Mouse (Mus musculus): ENCODE measurements around the gene Pcyox1. TPM values are rescaled to one million over a fixed set of nuclear protein-coding genes. Genes with fewer than 3 reads are reported as not detected.

Gene Pcyox1
- polyA plus RNA-seq, 1 experiment from 2014 or later = 107 TPM

GRCm38 (mm10) chr6:86378341-86378740, 18.6 kb downstream of the Pcyox1 start:
- H3K4me2 ChIP-seq = no peak overlapping the region
- H3K27ac ChIP-seq (ENCODE audit: low read depth, low read length) = no peak overlapping the region
- H3K9ac ChIP-seq (ENCODE audit: low read length) = no peak overlapping the region
- no peak overlapping the region for H3K4me3 ChIP-seq (ENCODE audit: low read depth, low read length)
- WGBS = 94% methylated on average over 3 of the region's 3 CpGs
- no peaks in the 10 kb centered on the region for H3K27me3 ChIP-seq (ENCODE audit: control insufficient read depth, insufficient read depth, low read length)
- H3K9me3 ChIP-seq (ENCODE audit: control insufficient read depth, low read length) = no peaks in the 10 kb centered on the region
- DNase-seq (ENCODE audit: low spot score, missing footprints) = peak; percentile 59
- H3K36me3 ChIP-seq (ENCODE audit: control insufficient read depth, insufficient read depth, low read length) = peaks cover 19% of the 10 kb centered on the region
- 0 out of 2 replicates have a peak, but pooled peaks cover 1% of the 10 kb centered on the region for H3K4me1 ChIP-seq (ENCODE audit: control insufficient read depth, insufficient read depth, low read length)
- no peak for ATAC-seq (ENCODE audit: low FRiP score)

DNA sequence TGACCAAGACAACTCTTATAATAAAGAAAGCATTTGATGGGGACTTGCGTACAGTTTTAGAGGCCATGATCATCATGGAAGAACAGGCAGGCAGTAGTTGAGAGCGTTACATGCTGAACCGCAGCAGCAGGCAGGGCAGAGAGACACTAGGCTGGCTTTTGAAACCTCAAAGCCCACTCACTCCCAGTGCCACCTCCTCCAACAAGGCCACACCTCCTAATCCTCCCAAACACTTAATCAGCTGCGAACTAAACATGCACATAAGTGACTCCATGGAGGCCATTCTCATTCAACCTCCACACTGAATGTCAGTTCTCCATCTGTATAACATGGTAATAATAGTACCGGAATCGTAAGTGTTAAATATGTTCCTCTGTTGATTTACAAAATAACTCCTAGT, 23.4 kb downstream of the Pcyox1 start:
- Histone ChIP-seq H3K36me3 (ENCODE audit: control insufficient read depth, insufficient read depth, low read length) (peaks cover 16% of the 10 kb centered on the region), H3K4me2 (no peak overlapping the region), H3K9me3 (ENCODE audit: control insufficient read depth, low read length) (no peaks in the 10 kb centered on the region), H3K4me3 (ENCODE audit: low read depth, low read length) (no peak overlapping the region), H3K27me3 (ENCODE audit: control insufficient read depth, insufficient read depth, low read length) (no peaks in the 10 kb centered on the region), H3K9ac (ENCODE audit: low read length) (no peak overlapping the region), H3K4me1 (ENCODE audit: control insufficient read depth, insufficient read depth, low read length) (peaks cover 19% of the 10 kb centered on the region), H3K27ac (ENCODE audit: low read depth, low read length) (no peak overlapping the region)
- ATAC-seq (ENCODE audit: low FRiP score) (no peak), DNase-seq (ENCODE audit: low spot score, missing footprints) (no peak)
- 93% methylated on average over 6 of the region's 6 CpGs for WGBS

GRCm38 (mm10) chr6:86371950-86372516, 24.9 kb downstream of the Pcyox1 start:
- Histone ChIP-seq H3K27ac (ENCODE audit: low read depth, low read length) (no peak overlapping the region), H3K27me3 (ENCODE audit: control insufficient read depth, insufficient read depth, low read length) (no peaks in the 10 kb centered on the region), H3K9ac (ENCODE audit: low read length) (peak overlapping the region; percentile 94), H3K9me3 (ENCODE audit: control insufficient read depth, low read length) (no peaks in the 10 kb centered on the region), H3K4me2 (peak overlapping the region; percentile 82), H3K4me3 (ENCODE audit: low read depth, low read length) (peak overlapping the region; percentile 95), H3K36me3 (ENCODE audit: control insufficient read depth, insufficient read depth, low read length) (peaks cover 6% of the 10 kb centered on the region), H3K4me1 (ENCODE audit: control insufficient read depth, insufficient read depth, low read length) (peaks cover 19% of the 10 kb centered on the region)
- DNase-seq (ENCODE audit: low spot score, missing footprints) (no peak), ATAC-seq (ENCODE audit: low FRiP score) (no peak)
- 5% methylated on average over 12 of the region's 12 CpGs for WGBS

- Histone ChIP-seq H3K4me3 (ENCODE audit: low read depth, low read length) (peak overlapping the region; percentile 95), H3K27me3 (ENCODE audit: control insufficient read depth, insufficient read depth, low read length) (no peaks in the 10 kb centered on the region), H3K4me2 (peak overlapping the region; percentile 82), H3K4me1 (ENCODE audit: control insufficient read depth, insufficient read depth, low read length) (peaks cover 23% of the 10 kb centered on the region), H3K9me3 (ENCODE audit: control insufficient read depth, low read length) (no peaks in the 10 kb centered on the region), H3K9ac (ENCODE audit: low read length) (peak overlapping the region; percentile 94), H3K27ac (ENCODE audit: low read depth, low read length) (peak overlapping the region; percentile 77), H3K36me3 (ENCODE audit: control insufficient read depth, insufficient read depth, low read length) (peaks cover under 1% of the 10 kb centered on the region)
- under 1% methylated on average over 50 of the region's 50 CpGs for WGBS
- DNase-seq (ENCODE audit: low spot score, missing footprints) (peak; percentile 100), ATAC-seq (ENCODE audit: low FRiP score) (peak; percentile 97)
Measured at GRCm38 (mm10) chr6:86371340-86371911, 25.5 kb downstream of the Pcyox1 start.

DNA sequence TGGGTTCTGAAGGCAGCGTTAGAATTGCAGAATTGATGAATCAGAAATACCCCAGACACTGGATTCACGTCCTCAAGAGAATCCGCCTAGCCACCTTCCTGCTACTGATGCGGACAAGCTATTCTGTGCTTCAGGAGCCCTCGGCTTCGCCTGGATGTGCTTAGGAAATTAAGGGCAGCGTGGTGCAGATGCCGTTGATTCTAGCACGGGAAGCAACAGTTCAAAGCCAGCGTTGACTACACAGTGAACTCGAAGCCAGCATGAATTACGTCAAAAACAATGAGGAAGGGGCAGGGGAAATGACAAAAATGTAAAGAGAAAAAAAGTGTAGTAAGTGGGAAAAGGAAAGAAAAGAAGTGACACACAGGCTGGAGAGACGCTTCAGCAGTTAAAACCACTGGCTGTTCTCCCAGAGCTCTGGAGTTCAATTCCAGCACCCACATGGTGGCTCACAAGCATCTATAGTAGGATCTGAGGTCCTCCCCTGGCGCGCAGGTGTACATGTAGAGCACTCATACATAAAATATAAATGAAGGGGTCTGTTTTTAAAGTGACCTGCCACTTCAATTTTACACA, 26.1 kb downstream of the Pcyox1 start, which contains the start of gene Snrpg:
Gene Snrpg, plus strand, starts transcription at position 541 of the 576 bp plus-strand sequence.
- H3K36me3 ChIP-seq (ENCODE audit: control insufficient read depth, insufficient read depth, low read length) = no peaks in the 10 kb centered on the region; the same call in 1 of the 2 replicates
- peaks cover 26% of the 10 kb centered on the region for H3K4me1 ChIP-seq (ENCODE audit: control insufficient read depth, insufficient read depth, low read length)
- peak within 1 kb of the TSS; percentile 77 for H3K27ac ChIP-seq (ENCODE audit: low read depth, low read length)
- H3K27me3 ChIP-seq (ENCODE audit: control insufficient read depth, insufficient read depth, low read length) = no peaks in the 10 kb centered on the region
- H3K9ac ChIP-seq (ENCODE audit: low read length) = peak within 1 kb of the TSS; percentile 94
- no peak for ATAC-seq (ENCODE audit: low FRiP score)
- no peaks in the 10 kb centered on the region for H3K9me3 ChIP-seq (ENCODE audit: control insufficient read depth, low read length)
- 16% methylated on average over 15 of the region's 15 CpGs for WGBS
- H3K4me3 ChIP-seq (ENCODE audit: low read depth, low read length) = peak within 1 kb of the TSS; percentile 95
- DNase-seq (ENCODE audit: low spot score, missing footprints) = peak; percentile 96
- peak within 1 kb of the TSS; percentile 82 for H3K4me2 ChIP-seq

GRCm38 (mm10) chr6:86370093-86370713, 26.8 kb downstream of the Pcyox1 start:
- no peaks in the 10 kb centered on the region; the same call in 1 of the 2 replicates for H3K36me3 ChIP-seq (ENCODE audit: control insufficient read depth, insufficient read depth, low read length)
- ATAC-seq (ENCODE audit: low FRiP score) (no peak), DNase-seq (ENCODE audit: low spot score, missing footprints) (peak; percentile 86)
- H3K4me2 ChIP-seq = peak overlapping the region; percentile 82
- peak overlapping the region; percentile 95; the same call in 1 of the 2 replicates for H3K4me3 ChIP-seq (ENCODE audit: low read depth, low read length)
- WGBS = 62% methylated on average over 3 of the region's 3 CpGs
- no peak overlapping the region for H3K27ac ChIP-seq (ENCODE audit: low read depth, low read length)
- H3K27me3 ChIP-seq (ENCODE audit: control insufficient read depth, insufficient read depth, low read length) = no peaks in the 10 kb centered on the region
- H3K4me1 ChIP-seq (ENCODE audit: control insufficient read depth, insufficient read depth, low read length) = peaks cover 26% of the 10 kb centered on the region
- H3K9ac ChIP-seq (ENCODE audit: low read length) = peak overlapping the region; percentile 88
- H3K9me3 ChIP-seq (ENCODE audit: control insufficient read depth, low read length) = no peaks in the 10 kb centered on the region

DNA sequence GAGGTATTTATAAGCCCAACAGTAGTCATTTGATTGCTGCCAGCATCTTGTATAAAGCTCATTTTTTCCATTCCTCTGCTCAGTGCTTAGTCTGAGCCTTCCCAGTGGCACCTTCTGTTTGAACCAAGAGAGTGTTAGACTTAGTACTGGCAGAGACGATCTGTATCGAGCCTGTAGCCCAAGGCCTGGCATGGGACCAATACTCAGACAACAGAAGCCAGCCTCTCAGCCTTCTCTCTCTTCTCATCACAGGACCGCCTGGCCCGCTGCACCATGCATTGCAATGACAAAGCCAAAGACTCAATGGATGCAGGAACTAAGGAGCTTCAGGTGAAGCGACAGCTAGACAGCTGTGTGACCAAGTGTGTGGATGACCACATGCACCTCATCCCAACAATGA, 28.5 kb downstream of the Pcyox1 start:
- Histone ChIP-seq H3K9me3 (ENCODE audit: control insufficient read depth, low read length) (no peaks in the 10 kb centered on the region), H3K4me2 (no peak overlapping the region), H3K36me3 (ENCODE audit: control insufficient read depth, insufficient read depth, low read length) (no peaks in the 10 kb centered on the region), H3K4me1 (ENCODE audit: control insufficient read depth, insufficient read depth, low read length) (peaks cover 31% of the 10 kb centered on the region), H3K4me3 (ENCODE audit: low read depth, low read length) (no peak overlapping the region), H3K27ac (ENCODE audit: low read depth, low read length) (no peak overlapping the region), H3K9ac (ENCODE audit: low read length) (no peak overlapping the region), H3K27me3 (ENCODE audit: control insufficient read depth, insufficient read depth, low read length) (no peaks in the 10 kb centered on the region)
- 91% methylated on average over 5 of the region's 5 CpGs for WGBS
- DNase-seq (ENCODE audit: low spot score, missing footprints) (no peak), ATAC-seq (ENCODE audit: low FRiP score) (no peak)

- no peak for DNase-seq (ENCODE audit: low spot score, missing footprints)
- Histone ChIP-seq H3K36me3 (ENCODE audit: control insufficient read depth, insufficient read depth, low read length) (no peaks in the 10 kb centered on the region), H3K9ac (ENCODE audit: low read length) (no peak overlapping the region; the same call in 1 of the 2 replicates), H3K4me1 (ENCODE audit: control insufficient read depth, insufficient read depth, low read length) (peaks cover 18% of the 10 kb centered on the region), H3K27me3 (ENCODE audit: control insufficient read depth, insufficient read depth, low read length) (no peaks in the 10 kb centered on the region), H3K4me3 (ENCODE audit: low read depth, low read length) (peak overlapping the region; percentile 65), H3K9me3 (ENCODE audit: control insufficient read depth, low read length) (no peaks in the 10 kb centered on the region), H3K4me2 (peak overlapping the region; percentile 84), H3K27ac (ENCODE audit: low read depth, low read length) (no peak overlapping the region)
- WGBS = 78% methylated on average over 2 of the region's 2 CpGs
- ATAC-seq (ENCODE audit: low FRiP score) = no peak
Measured at GRCm38 (mm10) chr6:86366853-86367249, 30.1 kb downstream of the Pcyox1 start.
